Mouse (Mus musculus): ENCODE results near the gene Aldh16a1.

Aldh16a1 gene

GRCm38 (mm10) chr7:45091001-45091990 is 63.1 kb downstream of the Aldh16a1 start:
- DNase-seq (ENCODE audit: low spot score in 2 of 2): no peak

Data from spleen, postnatal 14 days (tissue).